Mouse (Mus musculus): ENCODE measurements around the gene Efcab3.

DNA sequence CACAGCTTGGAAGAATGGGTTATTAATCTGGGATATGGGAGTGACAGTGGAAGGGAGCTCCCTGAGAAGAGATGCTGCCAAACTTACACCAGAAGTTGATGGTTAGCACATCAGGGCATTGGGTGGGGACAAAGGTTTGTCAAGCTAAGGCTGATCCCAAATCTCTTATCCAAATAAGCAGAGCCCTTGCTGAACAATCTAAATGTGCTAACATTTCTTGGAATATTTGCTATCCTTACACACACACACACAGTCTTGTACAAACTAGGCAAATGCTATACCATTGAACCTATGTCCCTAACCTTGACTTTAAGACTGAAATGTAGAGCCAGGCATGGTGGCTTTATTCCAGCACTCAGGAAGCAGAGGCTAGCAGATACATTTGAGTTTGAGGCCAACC lies 80.2 kb downstream of the Efcab3 start:
- TF ChIP-seq CTCF (IDR thresholded peaks at IDR 0.05; ENCODE audit: low read depth) (no peak), EP300 (optimal IDR thresholded peaks at IDR 0.05) (no peak)
